Mouse (Mus musculus): ENCODE measurements at regions not wholly inside any gene's neighbourhood (a gene's known extent, or its start where the extent isn't known, plus 50 kb on each side); places are given as distances from the start of the nearest gene placed in this dataset.

DNA sequence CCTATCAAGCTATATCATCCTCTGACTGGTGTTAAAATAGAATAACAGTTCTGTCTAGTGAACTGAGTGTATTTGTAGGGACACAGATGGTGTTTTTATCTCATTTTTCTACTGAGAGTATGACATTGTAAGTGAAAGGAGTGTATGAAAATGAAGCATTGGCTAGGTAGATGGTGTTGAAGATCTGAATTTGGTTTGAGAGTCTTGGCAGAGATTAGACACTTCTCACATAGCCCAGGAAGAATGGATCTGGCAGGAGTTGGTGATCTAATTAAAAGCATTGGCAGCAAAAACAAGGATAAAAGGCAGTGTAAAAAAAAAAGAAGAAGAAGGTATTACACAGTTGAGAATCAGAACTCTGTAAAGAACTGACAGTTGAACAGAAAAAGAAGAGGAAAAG lies 900.4 kb upstream of the Pabpc4l start:
- DNase-seq (ENCODE audit: low spot score in 2 of 2): peak in 1 of 2 experiments; percentile 24

DNA sequence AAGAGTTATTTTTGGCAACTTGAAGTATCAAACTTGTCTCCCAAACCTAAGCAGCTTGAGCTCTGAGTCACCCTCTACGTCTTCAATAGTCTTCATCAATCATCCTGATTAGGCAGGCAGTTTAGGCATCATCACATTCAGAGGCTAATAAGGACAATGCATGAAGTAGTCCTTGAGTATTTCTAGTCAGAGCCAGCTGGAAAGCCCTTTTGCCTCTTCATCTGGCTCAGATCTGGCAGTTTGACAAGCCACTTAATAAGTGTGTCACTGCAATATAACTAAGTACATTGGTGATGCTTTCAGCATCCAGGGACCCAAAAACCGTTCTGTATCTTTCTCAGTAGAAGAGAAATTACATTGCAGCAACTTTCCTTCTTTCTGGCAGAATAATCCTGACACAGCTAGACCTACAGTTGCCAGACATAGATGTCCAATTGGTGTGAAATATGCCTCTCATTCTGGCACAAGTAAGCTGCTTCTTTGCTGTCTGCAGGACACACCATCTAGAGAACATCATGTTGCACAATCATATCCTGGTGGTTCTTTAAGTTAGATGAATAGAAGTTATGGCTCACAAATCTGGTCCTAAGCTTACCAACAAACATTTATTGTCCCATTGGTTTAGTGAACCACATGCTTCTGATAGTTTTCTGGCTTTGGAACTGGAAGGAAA lies 868.5 kb upstream of the Pabpc4l start:
- DNase-seq (ENCODE audit: low spot score in 2 of 2): no peak

GRCm38 (mm10) chr3:47281783-47282182 lies 833.8 kb upstream of the Pabpc4l start:
- no peak for DNase-seq (ENCODE audit: low spot score in 2 of 2)

- DNase-seq (ENCODE audit: low spot score in 2 of 2): peak; percentile 1 to 12
Observed at GRCm38 (mm10) chr3:47280270-47280669, 832.3 kb upstream of the Pabpc4l start.

DNA sequence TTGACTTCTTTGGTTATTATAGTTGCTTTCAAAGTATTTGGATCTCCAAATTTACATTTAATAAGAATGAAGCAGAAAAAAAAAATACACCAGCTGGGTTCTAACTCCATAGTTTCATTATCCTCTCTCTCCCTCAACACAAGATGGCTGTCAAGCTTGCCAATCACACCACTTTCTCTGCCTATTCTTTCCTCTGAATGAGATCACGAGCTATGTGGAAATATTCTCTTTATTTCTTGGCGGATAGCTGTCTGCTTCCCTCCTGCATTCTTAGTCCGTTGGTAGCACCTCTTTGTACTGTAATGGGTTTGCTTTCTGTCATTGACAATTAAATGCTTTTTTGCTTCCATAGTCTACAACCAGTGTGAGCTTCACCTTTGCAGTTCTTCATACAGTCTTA lies 793.0 kb upstream of the Pabpc4l start:
- DNase-seq (ENCODE audit: low spot score in 2 of 2): no peak

DNA sequence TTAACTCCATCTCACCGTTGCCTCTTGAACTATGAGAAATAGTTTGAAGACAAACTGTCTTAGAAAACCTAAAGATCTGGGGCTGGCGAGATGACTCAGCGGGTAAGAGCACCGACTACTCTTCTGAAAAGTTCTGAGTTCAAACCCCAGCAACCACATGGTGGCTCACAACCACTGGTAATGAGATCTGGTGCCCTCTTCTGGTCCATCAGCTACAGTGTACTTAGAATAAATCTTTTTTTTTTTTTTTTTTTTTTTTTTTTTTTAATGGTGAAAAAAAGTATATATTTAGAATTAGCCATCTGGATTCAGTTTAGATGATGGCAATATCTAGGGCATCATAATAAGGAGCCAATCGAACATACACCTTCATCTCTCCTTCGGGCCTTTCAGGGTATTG lies 782.2 kb upstream of the Pabpc4l start:
- no peak for DNase-seq (ENCODE audit: low spot score in 2 of 2)

DNA sequence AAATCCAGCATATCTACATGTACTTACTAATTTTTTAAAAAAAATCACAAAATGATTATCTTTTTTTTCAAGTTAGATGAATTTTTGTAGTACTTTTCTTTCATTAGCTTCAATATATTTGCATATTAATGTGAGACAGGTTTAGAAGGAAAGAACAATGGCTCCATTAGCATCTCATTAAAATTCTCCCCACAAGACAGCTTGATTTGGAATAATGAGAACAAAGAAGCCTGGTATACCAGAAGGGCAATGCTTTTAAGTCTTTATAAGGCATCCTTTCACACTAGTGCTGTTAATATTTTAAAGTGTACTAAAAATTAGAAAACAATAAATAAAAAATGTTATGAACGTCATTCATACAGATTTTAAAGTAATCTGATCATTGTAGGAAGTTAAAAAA lies 770.6 kb upstream of the Pabpc4l start:
- no peak for DNase-seq (ENCODE audit: low spot score in 2 of 2)

DNA sequence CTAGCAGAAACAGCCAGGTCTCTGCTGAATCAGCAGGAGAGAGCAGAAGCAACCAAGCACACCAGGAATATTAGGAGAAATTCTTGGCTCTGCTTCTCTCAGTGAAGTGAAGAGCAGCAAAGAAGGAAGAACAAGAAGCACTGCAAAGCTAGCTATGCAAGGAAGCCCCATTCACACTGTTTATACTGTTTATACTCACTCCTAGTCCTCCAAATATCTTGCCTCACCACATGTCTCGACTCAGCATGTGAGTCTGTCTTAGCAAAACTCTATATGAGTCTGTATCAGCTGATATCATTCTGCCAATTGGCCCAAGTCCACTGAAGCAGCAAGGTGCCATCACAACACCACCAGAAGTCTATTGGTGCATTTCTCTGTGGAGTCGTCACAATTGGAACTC lies 765.1 kb upstream of the Pabpc4l start:
- DNase-seq (ENCODE audit: low spot score in 2 of 2): no peak

DNA sequence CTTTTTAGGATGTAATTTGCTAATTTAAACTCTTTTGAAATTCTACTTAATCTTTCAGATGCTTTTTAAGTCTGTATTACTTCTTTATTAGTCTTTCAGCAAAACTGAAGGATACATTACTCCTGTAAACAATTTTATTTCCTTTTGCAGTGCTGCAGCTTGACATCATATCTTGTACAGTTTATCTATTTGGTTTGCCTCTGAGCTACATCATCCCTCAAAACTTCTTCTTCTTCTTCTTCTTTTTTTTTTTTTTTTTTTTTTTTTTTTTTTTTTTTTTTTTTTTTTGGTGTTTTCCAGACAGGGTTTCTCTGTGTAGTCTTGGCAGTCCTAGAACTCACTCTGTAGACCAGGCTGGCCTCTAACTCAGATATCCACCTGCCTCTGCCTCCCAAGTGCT lies 749.6 kb upstream of the Pabpc4l start:
- DNase-seq (ENCODE audit: low spot score in 2 of 2): no peak

- no peak for DNase-seq (ENCODE audit: low spot score in 2 of 2)
Observed at GRCm38 (mm10) chr3:47184226-47184625, 736.2 kb upstream of the Pabpc4l start.

GRCm38 (mm10) chr3:47182762-47183161 lies 734.7 kb upstream of the Pabpc4l start:
- DNase-seq (ENCODE audit: low spot score in 2 of 2): no peak

DNA sequence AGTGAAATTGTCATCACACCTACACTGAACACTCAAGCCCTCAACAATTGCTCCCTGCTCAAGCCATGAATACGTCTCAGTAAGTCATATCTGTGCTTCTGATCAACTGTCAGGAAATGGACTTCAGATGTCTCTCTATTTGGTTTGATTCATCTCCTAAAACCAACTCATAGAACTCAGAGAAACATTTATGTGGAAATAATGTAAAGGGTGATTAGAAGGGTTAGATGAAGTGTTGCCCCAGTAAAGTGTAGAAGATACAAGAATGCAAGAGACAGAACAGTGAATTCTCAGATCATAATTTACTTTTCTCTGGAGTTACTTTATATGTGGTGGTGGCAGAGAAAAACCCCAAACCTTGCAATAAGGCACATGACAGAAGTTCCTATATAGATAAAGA lies 732.4 kb upstream of the Pabpc4l start:
- no peak for DNase-seq (ENCODE audit: low spot score in 2 of 2)

All from layer of hippocampus, postnatal 14 days (tissue).